Mouse (Mus musculus) thymus, postnatal 0 days (tissue): ENCODE measurements at regions not wholly inside any gene's neighbourhood (a gene's known extent, or its start where the extent isn't known, plus 50 kb on each side); places are given as distances from the start of the nearest gene placed in this dataset.

Experiments used
- DNase-seq: peaks from one replicate; pipeline ENCODE4 v3.0.0-alpha.2; 2015; ENCODE audit warnings: low spot score

DNA sequence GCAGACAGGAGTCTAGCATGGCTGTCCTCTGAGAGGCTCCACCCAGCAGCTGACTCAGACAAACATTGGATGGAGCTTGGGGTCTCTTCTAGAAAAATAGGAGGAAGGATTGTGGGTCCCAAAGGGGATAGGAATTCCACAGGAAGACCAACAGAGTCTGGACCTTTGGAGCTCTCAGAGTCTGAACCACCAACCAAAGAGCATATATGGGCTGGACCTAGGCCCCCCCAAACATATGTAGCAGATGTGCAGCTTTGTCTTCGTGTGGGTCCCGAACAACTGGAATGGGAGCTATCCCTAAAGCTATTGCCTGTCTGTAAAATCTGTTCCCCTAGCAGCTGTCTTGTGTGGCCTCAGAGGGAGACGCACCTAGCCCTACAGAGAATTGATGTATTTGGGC is 50.1 kb upstream of the Cpm start:
- DNase-seq = no peak

- DNase-seq = no peak
Measured at GRCm38 (mm10) chr10:117578696-117579146, 50.6 kb upstream of the Cpm start.

DNA sequence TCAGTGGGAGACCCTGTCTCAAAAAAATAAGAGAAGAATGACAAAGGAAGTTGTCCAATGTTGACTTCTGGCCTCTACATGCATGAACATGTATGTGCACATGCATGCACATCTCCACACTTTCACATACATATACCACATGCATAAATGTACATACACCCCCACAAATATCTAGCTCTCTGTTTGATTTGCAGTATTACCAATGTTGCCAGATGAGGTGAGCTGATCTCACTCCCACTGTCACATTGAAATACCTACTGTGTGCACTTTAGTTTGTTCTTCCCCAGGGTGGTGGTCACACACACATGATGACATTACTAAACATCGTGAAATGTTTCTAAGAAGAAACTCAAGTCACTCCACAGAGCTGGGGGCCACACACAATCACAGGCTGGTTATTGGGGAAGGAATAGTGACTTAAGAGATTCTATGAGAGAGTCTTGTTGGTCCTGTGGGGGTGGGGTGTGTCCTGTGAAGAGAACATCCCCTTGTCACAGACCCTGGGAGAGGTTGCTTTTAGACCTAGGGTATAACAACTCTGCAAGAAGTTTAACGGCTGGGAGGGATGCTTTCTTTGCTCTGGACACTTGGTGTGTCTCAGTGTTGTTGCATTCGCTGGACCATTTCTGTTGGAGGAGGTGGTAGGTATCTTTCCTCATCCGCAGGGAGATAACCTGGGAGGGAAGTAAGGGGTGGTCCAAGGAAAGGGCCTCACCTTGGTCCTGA is 51.2 kb upstream of the Cpm start:
- DNase-seq = no peak

DNA sequence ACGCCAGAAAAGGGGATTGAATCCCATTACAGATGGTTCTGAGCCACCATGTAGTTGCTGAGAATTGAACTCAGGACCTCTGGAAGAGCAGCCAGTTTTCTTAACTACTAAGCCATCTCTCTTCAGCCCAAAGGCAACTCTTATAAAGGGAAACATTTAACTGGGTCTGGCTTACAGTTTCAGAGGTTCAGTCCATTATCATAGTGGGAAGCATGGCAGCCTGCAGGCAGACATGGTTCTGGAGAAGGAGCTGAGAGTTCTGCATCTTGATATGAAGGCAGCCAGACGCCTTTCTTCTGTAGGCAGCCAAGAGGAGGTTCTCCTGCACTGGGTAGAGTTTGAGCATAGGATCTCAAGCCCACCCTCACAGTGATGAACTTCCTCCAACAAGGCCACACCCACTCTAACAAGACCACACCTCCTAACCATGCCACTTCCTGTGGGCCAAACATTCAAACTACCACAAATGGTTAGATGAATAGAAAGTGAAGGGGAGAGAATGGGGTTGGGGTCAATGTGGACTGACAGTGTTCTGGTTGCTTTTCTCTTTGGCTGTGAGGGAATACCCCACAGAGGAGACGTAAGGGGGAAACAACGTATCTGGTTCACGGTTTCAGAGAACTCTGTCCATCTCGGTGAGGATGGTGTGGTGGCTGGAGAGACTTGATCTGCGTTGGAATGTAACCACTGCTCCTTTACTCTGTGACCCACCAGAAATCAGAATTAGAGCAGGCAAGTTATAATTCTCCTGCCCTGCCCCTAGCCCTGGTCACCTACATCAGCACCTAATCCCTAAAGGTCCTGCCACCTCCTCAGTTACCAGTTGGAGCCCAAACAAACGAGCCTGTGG is 52.2 kb upstream of the Cpm start:
- no peak for DNase-seq

GRCm38 (mm10) chr10:117576154-117576859 is 53.0 kb upstream of the Cpm start:
- no peak for DNase-seq

- DNase-seq = no peak
Measured at GRCm38 (mm10) chr10:117575404-117576153, 53.7 kb upstream of the Cpm start.

DNA sequence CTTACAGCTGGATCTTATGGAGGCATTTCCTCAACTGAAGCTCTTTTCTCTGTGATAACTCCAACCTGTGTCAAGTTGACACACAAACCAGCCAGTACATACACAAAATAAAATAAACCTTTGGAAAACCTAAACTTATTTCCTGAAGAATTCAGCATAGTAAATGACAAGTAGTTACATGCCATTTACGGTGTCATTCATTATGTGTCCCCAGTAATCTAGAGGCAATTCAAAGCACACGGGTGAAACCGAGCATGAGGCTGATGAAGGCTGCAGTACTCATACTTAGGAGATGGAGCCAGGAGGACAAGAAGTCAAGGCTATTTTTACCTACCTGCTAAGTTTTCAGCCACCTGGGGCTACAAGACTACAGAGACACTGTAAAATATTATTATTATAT is 54.4 kb upstream of the Cpm start:
- DNase-seq = no peak

GRCm38 (mm10) chr10:117574056-117574727 is 55.1 kb upstream of the Cpm start:
- no peak for DNase-seq

DNA sequence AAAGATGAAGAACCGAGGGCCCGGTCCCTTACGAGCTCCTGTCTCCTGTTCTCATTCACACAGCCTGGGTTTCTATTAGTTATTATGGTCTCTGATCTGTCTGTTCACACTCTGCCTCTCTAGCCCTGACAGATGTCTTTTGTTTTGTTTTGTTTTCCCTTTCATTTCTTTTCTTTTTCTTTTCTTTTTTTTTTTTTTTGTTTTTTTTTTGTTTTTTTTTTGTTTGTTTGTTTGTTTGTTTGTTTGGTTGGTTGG is 55.8 kb upstream of the Cpm start:
- no peak for DNase-seq

GRCm38 (mm10) chr10:117572746-117573595 is 56.3 kb upstream of the Cpm start:
- DNase-seq = no peak

- no peak for DNase-seq
Measured at GRCm38 (mm10) chr10:117571891-117572573, 57.3 kb upstream of the Cpm start.

- peak; percentile 38 for DNase-seq
Measured at GRCm38 (mm10) chr10:117570971-117571861, 58.1 kb upstream of the Cpm start.

GRCm38 (mm10) chr10:117570091-117570970 is 59.0 kb upstream of the Cpm start:
- no peak for DNase-seq

- DNase-seq = no peak
Measured at GRCm38 (mm10) chr10:117569301-117570079, 59.8 kb upstream of the Cpm start.

- DNase-seq = no peak
Measured at GRCm38 (mm10) chr10:117568472-117569300, 60.6 kb upstream of the Cpm start.

DNA sequence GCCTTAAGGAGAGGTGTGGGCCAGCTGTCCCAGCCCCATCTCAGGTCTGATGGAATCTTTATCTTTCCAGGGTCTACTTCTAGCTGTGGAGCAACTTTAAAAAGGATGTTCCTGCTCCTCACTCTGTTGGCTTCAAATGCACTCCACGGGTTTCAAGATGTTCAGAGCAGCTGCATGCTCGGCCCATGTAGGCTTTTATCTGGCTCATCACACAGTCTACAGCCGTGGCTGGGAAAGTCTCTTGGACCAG is 61.2 kb upstream of the Cpm start:
- no peak for DNase-seq
